Mouse (Mus musculus): ENCODE data around the gene 1700017D01Rik.
"Not testable (repeated sequence)": the region's sequence is repeated elsewhere in the genome, so short reads cannot be mapped to it uniquely, and the experiment has no call there.

DNA sequence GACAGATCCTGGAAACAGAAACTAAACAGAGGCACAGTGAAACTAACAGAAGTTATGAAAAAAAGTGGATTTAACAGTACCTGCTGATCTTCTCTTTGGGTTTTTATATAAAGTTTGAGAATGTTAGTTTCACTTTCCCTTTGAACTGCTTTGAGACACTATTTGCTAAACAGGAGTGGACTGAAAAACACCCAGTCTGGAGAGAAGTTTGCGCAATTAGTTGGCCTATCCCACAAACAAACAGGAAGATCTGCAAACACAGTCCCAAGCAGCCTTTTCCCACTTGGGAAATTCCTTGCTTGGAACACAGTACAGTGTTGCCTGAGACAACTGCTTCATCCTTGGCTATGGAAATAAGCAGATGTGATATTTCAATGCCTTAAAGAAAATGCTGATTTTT, 75.0 kb downstream of the 1700017D01Rik start:
- TF ChIP-seq CTCF (IDR thresholded peaks at IDR 0.05; ENCODE audit: control insufficient read depth, insufficient read depth, insufficient read length); MAX (IDR thresholded peaks at IDR 0.05); USF1 (IDR thresholded peaks at IDR 0.05; ENCODE audit: low read depth): not testable (repeated sequence)
